Mouse (Mus musculus) MEL (cell line): ENCODE data around the gene Farp1. TPM values are rescaled to one million over a fixed set of nuclear protein-coding genes. Genes with fewer than 3 reads are reported as not detected.

Source experiments
- DNase-seq: peaks from one replicate; pipeline ENCODE4 v3.0.0; 2011; ENCODE audit warnings: low read depth, low spot score
- H3K27ac ChIP-seq: 2 replicates; pipeline ENCODE4 v1.5.1; 2012; ENCODE audit warnings: low read depth, mild to moderate bottlenecking, control low read depth, low read length, moderate library complexity; ENCODE audit not compliant: control insufficient read depth
- H3K27me3 ChIP-seq, 2 experiments: fragments of 150-350 bp in 1 of 2; sonication (generic) in 1 of 2; 2 replicates each; pipeline ENCODE4 v1.6.1; 2012; ENCODE audit warnings: low read length in 2 of 2, mild to moderate bottlenecking in 2 of 2, improper control_type of control experiment in 1 of 2, moderate library complexity in 1 of 2; ENCODE audit not compliant: insufficient read depth in 2 of 2, control insufficient read depth in 1 of 2
- H3K36me3 ChIP-seq, 2 experiments: 2 replicates each; pipeline ENCODE4 v1.6.1; 2012 to 2014; ENCODE audit warnings: low read length in 2 of 2, improper control_type of control experiment in 1 of 2, inconsistent platforms in 1 of 2, mild to moderate bottlenecking in 1 of 2; ENCODE audit not compliant: insufficient read depth in 2 of 2, control insufficient read depth in 1 of 2
- H3K4me1 ChIP-seq, 2 experiments: fragments of 150-350 bp in 1 of 2; sonication (generic) in 1 of 2; 2 replicates each; pipeline ENCODE4 v1.6.1; 2012; ENCODE audit warnings: low read length in 2 of 2, improper control_type of control experiment in 1 of 2, mild to moderate bottlenecking in 1 of 2; ENCODE audit not compliant: insufficient read depth in 2 of 2, control insufficient read depth in 1 of 2
- H3K4me3 ChIP-seq, 2 experiments: fragments of 150-350 bp in 1 of 2; sonication (generic) in 1 of 2; 2 replicates each; pipeline ENCODE4 v1.5.1; 2012; ENCODE audit warnings: low read depth in 2 of 2, low read length in 2 of 2, mild to moderate bottlenecking in 2 of 2, moderate library complexity in 2 of 2, control low read depth in 1 of 2, improper control_type of control experiment in 1 of 2; ENCODE audit not compliant: control insufficient read depth in 1 of 2, insufficient read depth in 1 of 2
- H3K79me2 ChIP-seq: 2 replicates; pipeline ENCODE4 v1.6.1; 2012; ENCODE audit warnings: mild to moderate bottlenecking, low read length, moderate library complexity; ENCODE audit not compliant: control insufficient read depth, poor library complexity, insufficient read depth
- H3K9ac ChIP-seq: 2 replicates; pipeline ENCODE4 v1.6.1; 2012; ENCODE audit warnings: low read depth, mild to moderate bottlenecking, control low read depth, low read length, moderate library complexity; ENCODE audit not compliant: control insufficient read depth, poor library complexity, severe bottlenecking
- H3K9me3 ChIP-seq: fragments of 150-350 bp; sonication (generic); replicated peaks from 2 replicates; pipeline ENCODE4 v1.6.1; 2012; ENCODE audit warnings: mild to moderate bottlenecking, low read length, improper control_type of control experiment, moderate library complexity; ENCODE audit not compliant: insufficient read depth
- BHLHE40 ChIP-seq: IDR thresholded peaks from 2 replicates; pipeline ENCODE4 v1.6.1; 2012; ENCODE audit warnings: low read depth, mild to moderate bottlenecking, inconsistent platforms, low read length, improper control_type of control experiment, borderline replicate concordance
- CHD2 ChIP-seq: IDR thresholded peaks from 2 replicates; pipeline ENCODE4 v1.6.1; 2011; ENCODE audit warnings: low read length, improper control_type of control experiment
- CTCF ChIP-seq, 3 experiments: IDR thresholded peaks in 2 of 3; conservative IDR thresholded peaks in 1 of 3; 2 replicates each; pipeline ENCODE4 v1.5.1; 2011 to 2012; ENCODE audit warnings: low read length in 3 of 3, low read depth in 2 of 3, mild to moderate bottlenecking in 2 of 3, improper control_type of control experiment in 1 of 3, inconsistent platforms in 1 of 3, mixed read lengths in 1 of 3, moderate library complexity in 1 of 3; ENCODE audit not compliant: control insufficient read depth in 1 of 3, insufficient read depth in 1 of 3, poor library complexity in 1 of 3, severe bottlenecking in 1 of 3
- ELF1 ChIP-seq: IDR thresholded peaks from 2 replicates; pipeline ENCODE4 v1.6.1; 2014; ENCODE audit warnings: low read depth, mild to moderate bottlenecking, inconsistent platforms, low read length, improper control_type of control experiment, moderate library complexity
- EP300 ChIP-seq, 2 experiments: IDR thresholded peaks; 2 replicates each; pipeline ENCODE4 v1.6.1; 2011; ENCODE audit warnings: improper control_type of control experiment in 2 of 2, low read length in 2 of 2, low read depth in 1 of 2, mild to moderate bottlenecking in 1 of 2
- HCFC1 ChIP-seq: IDR thresholded peaks from 2 replicates; pipeline ENCODE4 v1.6.1; 2012; ENCODE audit warnings: low read depth, mild to moderate bottlenecking, inconsistent platforms, low read length, improper control_type of control experiment, moderate library complexity
- JUND ChIP-seq: IDR thresholded peaks from 2 replicates; pipeline ENCODE4 v1.6.1; 2011; ENCODE audit warnings: low read depth, mild to moderate bottlenecking, improper control_type of control experiment, low read length
- KAT2A ChIP-seq: conservative IDR thresholded peaks from 2 replicates; pipeline ENCODE4 v1.6.1; 2012; ENCODE audit warnings: low read depth, low read length, improper control_type of control experiment, inconsistent platforms
- MAX ChIP-seq: IDR thresholded peaks from 2 replicates; pipeline ENCODE4 v1.6.1; 2011; ENCODE audit warnings: low read length, improper control_type of control experiment
- MAZ ChIP-seq: IDR thresholded peaks from 2 replicates; pipeline ENCODE4 v1.6.1; 2012; ENCODE audit warnings: low read depth, mild to moderate bottlenecking, inconsistent platforms, low read length, improper control_type of control experiment
- MEF2A ChIP-seq: IDR thresholded peaks from 2 replicates; pipeline ENCODE4 v1.6.1; 2014; ENCODE audit warnings: low read depth, mild to moderate bottlenecking, inconsistent platforms, low read length, improper control_type of control experiment; ENCODE audit not compliant: poor library complexity, insufficient replicate concordance, severe bottlenecking; ENCODE audit errors: extremely low read depth
- MXI1 ChIP-seq: IDR thresholded peaks from 2 replicates; pipeline ENCODE4 v1.6.1; 2011; ENCODE audit warnings: mild to moderate bottlenecking, low read depth, low read length, improper control_type of control experiment
- MYB ChIP-seq: IDR thresholded peaks from 2 replicates; pipeline ENCODE4 v1.6.1; 2011; ENCODE audit warnings: mild to moderate bottlenecking, low read depth, low read length, improper control_type of control experiment
- POLR2A ChIP-seq, 2 experiments: IDR thresholded peaks; 2 replicates each; pipeline ENCODE4 v1.6.1; 2011 to 2012; ENCODE audit warnings: low read length in 2 of 2, mild to moderate bottlenecking in 2 of 2, control low read depth in 1 of 2, improper control_type of control experiment in 1 of 2, low read depth in 1 of 2, moderate library complexity in 1 of 2; ENCODE audit not compliant: control insufficient read depth in 1 of 2, insufficient read depth in 1 of 2, poor library complexity in 1 of 2
- POLR2AphosphoS2 ChIP-seq: IDR thresholded peaks from 2 replicates; pipeline ENCODE4 v1.6.1; 2011; ENCODE audit warnings: low read length, improper control_type of control experiment
- RAD21 ChIP-seq: IDR thresholded peaks from 2 replicates; pipeline ENCODE4 v1.6.1; 2011; ENCODE audit warnings: mild to moderate bottlenecking, low read depth, low read length, improper control_type of control experiment
- USF1 ChIP-seq: IDR thresholded peaks from 2 replicates; pipeline ENCODE4 v1.6.1; 2014; ENCODE audit warnings: low read depth, mild to moderate bottlenecking, inconsistent platforms, low read length, improper control_type of control experiment, moderate library complexity
- ZKSCAN1 ChIP-seq: IDR thresholded peaks from 2 replicates; pipeline ENCODE4 v1.6.1; 2012; ENCODE audit warnings: low read depth, mild to moderate bottlenecking, inconsistent platforms, low read length, improper control_type of control experiment, moderate library complexity
- ZMIZ1 ChIP-seq: IDR thresholded peaks from 2 replicates; pipeline ENCODE4 v1.6.1; 2012; ENCODE audit warnings: low read depth, mild to moderate bottlenecking, inconsistent platforms, low read length, improper control_type of control experiment, moderate library complexity
- ZNF384 ChIP-seq: IDR thresholded peaks from 2 replicates; pipeline ENCODE4 v1.6.1; 2012; ENCODE audit warnings: low read depth, mild to moderate bottlenecking, inconsistent platforms, low read length, improper control_type of control experiment
- polyA plus RNA-seq, 2 experiments: library from polyadenylated mRNA; stranded (reverse) in 1 of 2; unstranded in 1 of 2; fragments of >175 nt in 1 of 2; fragments of >200 nt in 1 of 2; gene quantifications; 2 replicates each; pipeline versions ENCODE4 v1.2.1 to v1.2.4; 2012; ENCODE audit warnings: low replicate concordance in 2 of 2, low read depth in 1 of 2; ENCODE audit not compliant: insufficient read length in 2 of 2, insufficient read depth in 1 of 2, missing spikeins in 1 of 2
- total RNA-seq: library from RNA; depleted of rRNA; stranded (reverse); fragments of 300-350 nt; gene quantifications from 2 replicates; pipeline ENCODE4 v1.2.3, GENCODE M21; 2012

The Farp1 gene
- total and polyA plus RNA-seq, 3 experiments = 0.62 to 1.1 TPM; not detected in 1

DNA sequence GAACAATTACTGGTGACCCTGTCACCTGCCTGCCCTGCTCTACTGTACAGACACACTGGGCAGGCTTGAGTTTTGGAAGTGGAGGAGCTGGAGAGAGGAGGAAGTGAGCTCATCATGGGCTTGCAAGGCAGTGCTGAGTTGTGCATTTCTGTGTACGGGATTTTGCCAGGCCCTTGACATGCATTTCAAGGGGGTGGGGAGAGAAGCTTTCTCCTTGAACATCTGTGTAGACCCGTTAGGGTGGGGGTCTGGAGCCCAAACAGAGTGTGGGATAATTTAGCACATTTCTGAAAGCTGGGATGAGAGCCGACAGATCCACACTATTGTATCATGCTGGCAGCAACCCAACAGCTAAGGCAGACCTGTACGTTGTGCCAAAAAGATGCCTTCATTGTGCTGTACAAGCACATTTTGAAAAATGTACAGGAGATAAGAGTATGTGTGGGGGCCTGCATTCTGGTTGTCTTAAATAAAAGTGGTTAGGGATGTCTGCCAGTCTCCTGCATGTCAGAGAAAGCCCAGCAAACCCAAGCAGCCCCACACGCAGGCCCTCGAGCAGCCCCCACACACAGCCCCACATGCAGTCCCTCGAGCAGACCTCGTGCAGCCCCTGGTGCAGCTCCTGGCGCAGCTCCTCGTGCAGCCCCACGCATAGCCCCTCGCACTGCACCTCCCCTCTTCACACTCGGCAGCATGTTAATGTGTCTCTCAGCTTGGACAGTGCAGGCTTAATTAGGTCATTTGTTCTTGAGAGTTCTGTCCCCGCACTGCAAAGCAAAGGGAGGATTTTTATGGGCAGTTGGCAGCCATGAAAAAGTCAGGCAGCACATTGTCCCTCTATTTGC lies 27.5 kb downstream of the Farp1 start:
- no peak for DNase-seq
- TF ChIP-seq ZMIZ1 (no peak), MAZ (no peak), ZNF384 (no peak), POLR2AphosphoS2 (no peak), ZKSCAN1 (no peak), BHLHE40 (no peak), MYB (no peak), USF1 (no peak), HCFC1 (no peak), RAD21 (no peak), KAT2A (no peak), MAX (no peak), POLR2A (IDR thresholded peaks at IDR 0.05; ENCODE audit: control insufficient read depth in 1 of 2, insufficient read depth in 1 of 2, low read depth in 1 of 2, low read length in 2 of 2, poor library complexity in 1 of 2) (no peak), MEF2A (no peak), EP300 (IDR thresholded peaks at IDR 0.05; ENCODE audit: low read depth in 1 of 2, low read length in 2 of 2) (no peak), CHD2 (no peak), MXI1 (no peak), ELF1 (no peak)
- TF ChIP-seq, all 39 proteins: peak for 0
- no peak overlapping the region for H3K27ac ChIP-seq

DNA sequence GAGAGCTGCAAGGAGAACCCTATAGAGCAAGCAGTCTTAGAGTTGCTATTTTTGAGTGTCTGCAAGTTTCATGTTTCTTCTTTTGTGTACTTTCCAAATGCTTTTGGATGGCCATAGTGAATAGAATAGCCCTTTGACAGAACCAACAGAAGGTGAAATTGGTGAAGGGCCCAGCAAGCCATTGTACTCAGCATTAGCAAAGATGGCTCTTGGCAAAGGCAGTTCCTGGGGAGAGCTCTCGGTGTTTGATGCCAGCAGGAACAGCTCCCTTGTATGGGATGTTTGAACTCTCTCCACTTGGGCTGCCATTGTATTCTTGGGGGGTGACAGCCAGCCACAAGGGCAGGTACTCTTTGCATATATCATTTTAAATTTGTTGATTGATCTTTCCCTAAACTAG lies 29.7 kb downstream of the Farp1 start:
- H3K79me2 ChIP-seq = no peaks in the 10 kb centered on the region
- no peaks in the 10 kb centered on the region for H3K36me3 ChIP-seq
- no peak overlapping the region for H3K4me3 ChIP-seq
- no peak for DNase-seq
- no peaks in the 10 kb centered on the region for H3K27me3 ChIP-seq
- H3K4me1 ChIP-seq = no peaks in the 10 kb centered on the region
- no peak for TF ChIP-seq ZMIZ1
- TF ChIP-seq JUND = no peak
- no peak for TF ChIP-seq POLR2A (IDR thresholded peaks at IDR 0.05; ENCODE audit: control insufficient read depth in 1 of 2, insufficient read depth in 1 of 2, low read depth in 1 of 2, low read length in 2 of 2, poor library complexity in 1 of 2)
- TF ChIP-seq CTCF (IDR thresholded peaks at IDR 0.05 in 2 of 3, conservative IDR thresholded peaks at IDR 0.05 in 1 of 3; ENCODE audit: control insufficient read depth in 1 of 3, insufficient read depth in 1 of 3, low read depth in 2 of 3, low read length in 3 of 3, poor library complexity in 1 of 3, severe bottlenecking in 1 of 3) = no peak
- TF ChIP-seq MYB = no peak
- no peak overlapping the region for H3K27ac ChIP-seq
- no peak overlapping the region for H3K9ac ChIP-seq
- H3K9me3 ChIP-seq = no peaks in the 10 kb centered on the region

More for the DNA sequence above, 27.5 kb downstream of the Farp1 start:
- Histone ChIP-seq H3K4me1 (no peaks in the 10 kb centered on the region), H3K9me3 (no peaks in the 10 kb centered on the region), H3K27me3 (no peaks in the 10 kb centered on the region), H3K79me2 (no peaks in the 10 kb centered on the region), H3K36me3 (no peaks in the 10 kb centered on the region), H3K9ac (no peak overlapping the region), H3K4me3 (no peak overlapping the region)
